Mouse (Mus musculus): ENCODE measurements around the gene Tex50. TPM values are rescaled to one million over a fixed set of nuclear protein-coding genes. Genes with fewer than 3 reads are reported as not detected.

Tex50 gene
- polyA plus RNA-seq, 1 experiment from 2014 or later: 0.47 TPM

Other genes with a start within 250 kb of the Tex50 start
- 2.9 and 3.1 TPM in 2 replicates for gene Serpinc1, start 180.7 kb downstream of the Tex50 start, polyA plus RNA-seq (2014; fragmentation: Nextera tagmentation; extraction: Ambion mirVana)
- gene Zbtb37, start 124.5 kb downstream of the Tex50 start, polyA plus RNA-seq (2014; fragmentation: Nextera tagmentation; extraction: Ambion mirVana): 18.4 and 23.7 TPM in 2 replicates
- gene Dars2, start 88.7 kb downstream of the Tex50 start, polyA plus RNA-seq (2014; fragmentation: Nextera tagmentation; extraction: Ambion mirVana): 21.1 and 29.5 TPM in 2 replicates
- 9.6 and 12.5 TPM in 2 replicates for gene Cenpl, start 88.6 kb downstream of the Tex50 start, polyA plus RNA-seq (2014; fragmentation: Nextera tagmentation; extraction: Ambion mirVana)
- gene Klhl20, start 27.8 kb downstream of the Tex50 start, polyA plus RNA-seq (2014; fragmentation: Nextera tagmentation; extraction: Ambion mirVana): 15.5 and 22.4 TPM in 2 replicates
- gene Ankrd45, start 16.6 kb downstream of the Tex50 start, polyA plus RNA-seq (2014; fragmentation: Nextera tagmentation; extraction: Ambion mirVana): 25.4 and 29.4 TPM in 2 replicates
- 127 and 161 TPM in 2 replicates for gene Prdx6, start 91.9 kb upstream of the Tex50 start, polyA plus RNA-seq (2014; fragmentation: Nextera tagmentation; extraction: Ambion mirVana)
- not detected in 2 replicates for gene Tnfsf4, start 236.1 kb upstream of the Tex50 start, polyA plus RNA-seq (2014; fragmentation: Nextera tagmentation; extraction: Ambion mirVana)